Mouse (Mus musculus): ENCODE data around the gene Dab2.

The Dab2 gene

GRCm38 (mm10) chr15:6299554-6299953 is at the start of gene Dab2:
Dab2 (plus strand) TSS chr15:6299788.
- no peak for DNase-seq

GRCm38 (mm10) chr15:6253471-6253870 is 46.1 kb upstream of the Dab2 start:
- DNase-seq, result no peak

DNA sequence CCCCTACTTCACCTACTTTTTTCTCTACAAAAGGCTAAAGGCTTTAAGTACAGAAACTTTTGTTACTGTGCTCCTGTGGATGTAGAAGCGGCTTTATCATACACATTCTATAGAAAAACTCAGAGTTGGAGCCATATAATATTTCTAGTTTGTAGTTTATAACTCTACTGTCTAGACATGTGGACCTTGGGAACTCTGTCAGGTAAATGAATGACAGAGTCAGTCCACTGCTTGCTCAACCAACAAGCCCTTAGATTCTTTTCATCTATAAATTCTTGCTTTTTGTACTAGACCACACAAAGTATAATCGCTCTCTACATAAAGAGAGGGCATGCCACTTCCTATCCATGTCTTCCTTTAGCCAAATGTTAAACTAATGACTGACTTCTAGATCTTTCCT is 45.2 kb upstream of the Dab2 start:
- DNase-seq, result no peak

DNA sequence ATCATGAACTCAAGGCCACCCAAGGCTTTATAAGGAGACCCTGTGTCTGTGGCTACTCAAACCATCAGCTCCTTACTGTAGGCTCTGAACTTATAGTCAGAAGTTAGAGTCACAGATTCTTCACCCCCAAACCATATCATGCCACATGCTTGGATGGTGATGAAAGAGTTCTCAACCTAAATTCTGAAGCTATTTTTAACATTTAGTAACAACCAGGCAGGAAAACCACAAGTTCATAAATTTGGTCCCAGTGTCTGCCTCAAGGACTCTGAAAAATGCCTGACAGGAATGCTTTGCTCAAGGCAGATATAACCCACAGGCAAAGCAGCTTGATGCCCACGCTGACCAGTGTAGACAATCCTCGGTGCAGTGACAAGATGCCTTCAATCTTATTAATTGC is 42.5 kb upstream of the Dab2 start:
- no peak for DNase-seq

- DNase-seq, result no peak
These were observed 39.4 kb upstream of the Dab2 start for GRCm38 (mm10) chr15:6259957-6260740.

DNA sequence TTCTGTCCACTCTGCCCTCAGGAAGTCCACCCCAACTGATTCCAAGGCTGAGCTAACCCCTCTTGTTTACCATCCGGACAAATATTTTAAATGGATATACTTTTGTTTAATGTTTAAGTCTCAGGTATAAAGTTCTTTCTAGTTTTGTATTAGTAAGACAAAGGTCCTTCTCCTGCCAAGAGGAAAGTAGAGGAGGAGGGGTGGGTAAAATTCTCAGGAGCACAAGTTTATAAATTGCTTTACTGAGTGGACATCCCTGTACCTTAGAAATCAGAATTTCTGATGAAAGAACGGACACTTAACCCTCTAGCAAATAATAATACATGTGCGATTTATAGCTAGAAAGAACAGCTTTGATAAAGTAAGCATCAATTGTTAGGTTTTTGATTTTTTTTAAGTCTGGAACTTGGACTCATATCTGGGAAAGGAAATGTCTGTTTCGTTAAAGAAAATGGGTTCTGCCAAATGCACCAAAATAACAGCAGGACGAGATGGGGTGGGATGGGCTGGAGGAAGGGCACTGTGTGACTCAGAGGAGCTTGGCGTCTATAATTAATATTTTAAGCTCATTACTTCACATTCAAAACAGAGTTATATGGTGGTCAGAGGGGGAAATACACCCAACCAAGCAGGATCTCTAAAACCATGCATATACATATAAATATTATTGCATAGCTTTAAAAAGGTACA is 38.7 kb upstream of the Dab2 start:
- DNase-seq, result no peak

DNA sequence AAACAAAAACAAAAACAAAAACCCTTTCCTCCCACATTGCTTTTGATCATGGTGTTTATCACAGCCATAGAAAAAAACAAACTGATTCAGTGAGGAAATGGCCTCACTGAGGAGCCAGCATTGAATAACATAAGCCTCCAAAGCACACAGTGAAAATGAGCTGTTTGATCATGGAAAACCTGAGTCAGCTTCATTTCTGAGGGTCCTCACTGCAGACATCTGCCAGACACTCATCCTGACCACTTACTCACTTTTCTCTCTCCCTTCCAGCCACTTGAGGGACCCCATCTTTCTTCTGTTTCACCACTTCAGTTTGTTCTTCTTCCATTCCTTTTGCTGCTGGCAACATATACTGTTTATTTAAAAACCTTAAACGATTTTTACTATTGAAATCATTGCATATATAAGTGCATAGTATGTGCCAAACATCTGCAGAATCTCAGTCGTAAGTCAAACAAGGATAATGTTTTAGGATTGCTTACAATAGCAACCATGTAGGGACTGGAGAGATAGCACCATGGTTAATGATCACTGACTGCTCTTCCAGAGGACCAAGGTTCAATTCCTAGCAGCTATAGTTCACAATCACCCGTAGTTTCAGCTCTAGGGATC is 32.3 kb upstream of the Dab2 start:
- DNase-seq, result no peak

GRCm38 (mm10) chr15:6278606-6279468 is 20.8 kb upstream of the Dab2 start:
- DNase-seq, result peak; percentile 37

DNA sequence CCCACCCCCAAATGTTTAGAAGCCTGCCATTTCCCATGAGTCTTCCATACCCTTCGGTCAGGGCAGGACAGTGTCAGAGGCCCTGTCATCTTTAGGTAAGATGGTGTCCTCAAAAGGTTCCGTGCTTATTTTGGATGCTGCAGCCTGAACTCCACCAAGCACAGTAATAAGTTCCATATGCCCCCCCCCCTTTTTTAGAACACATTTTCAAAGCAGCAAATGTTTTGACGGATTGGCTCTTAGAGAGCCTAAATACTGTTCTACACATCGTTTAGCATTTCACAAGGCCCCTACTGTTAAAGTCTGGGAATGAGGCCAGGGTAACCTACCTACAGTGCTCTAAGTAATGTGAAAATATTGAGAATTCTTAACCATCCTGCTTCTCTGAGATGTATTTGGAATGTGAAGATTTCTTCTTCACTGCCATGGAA is 19.6 kb upstream of the Dab2 start:
- no peak for DNase-seq

- DNase-seq, result no peak
These were observed 16.3 kb upstream of the Dab2 start for GRCm38 (mm10) chr15:6283249-6283648.

- peak; percentile 48 for DNase-seq
These were observed 3.5 kb upstream of the Dab2 start for GRCm38 (mm10) chr15:6296071-6296470.

- DNase-seq, result no peak
These were observed 862 bp upstream of the Dab2 start for GRCm38 (mm10) chr15:6298726-6299125.

- no peak for DNase-seq
These were observed 2.6 kb downstream of the Dab2 start for GRCm38 (mm10) chr15:6302219-6302618.

DNA sequence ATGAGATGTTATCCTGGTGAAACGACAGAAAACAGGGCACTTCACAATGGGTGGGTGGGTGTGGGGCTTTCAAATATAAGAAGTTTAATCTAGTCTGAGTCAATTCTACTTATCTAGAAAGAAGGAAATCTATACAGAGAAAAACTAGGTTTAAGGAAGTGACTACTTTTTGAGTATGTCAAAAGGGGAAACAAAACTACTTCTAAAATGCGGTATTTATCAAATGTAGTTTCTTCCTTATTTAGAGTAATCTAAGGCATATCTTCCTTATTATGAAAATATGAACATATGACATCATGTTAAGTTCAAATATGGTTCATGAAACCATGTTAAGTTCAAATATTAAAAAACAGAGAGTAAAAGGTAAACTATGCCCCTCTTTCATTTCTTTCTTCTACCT is 4.2 kb downstream of the Dab2 start:
- DNase-seq, result no peak

DNA sequence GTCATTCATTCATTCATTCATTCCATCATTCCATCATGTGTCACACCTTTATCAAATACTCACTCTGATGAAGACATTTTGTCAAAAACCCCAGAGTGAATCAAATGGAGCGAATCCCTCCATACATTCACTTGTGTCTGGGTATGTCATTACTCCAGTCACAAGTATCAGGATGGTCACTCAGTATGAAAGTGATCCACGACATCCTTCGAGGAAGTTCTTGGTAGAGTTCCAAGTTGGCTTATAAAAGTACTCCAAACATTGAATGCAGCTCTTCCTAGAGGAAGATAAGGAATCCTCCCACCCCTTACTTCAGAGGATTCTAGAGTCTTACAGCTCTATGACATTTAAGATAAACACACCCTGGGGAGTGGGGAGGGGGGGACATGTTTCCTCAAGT is 10.0 kb downstream of the Dab2 start:
- no peak for DNase-seq

DNA sequence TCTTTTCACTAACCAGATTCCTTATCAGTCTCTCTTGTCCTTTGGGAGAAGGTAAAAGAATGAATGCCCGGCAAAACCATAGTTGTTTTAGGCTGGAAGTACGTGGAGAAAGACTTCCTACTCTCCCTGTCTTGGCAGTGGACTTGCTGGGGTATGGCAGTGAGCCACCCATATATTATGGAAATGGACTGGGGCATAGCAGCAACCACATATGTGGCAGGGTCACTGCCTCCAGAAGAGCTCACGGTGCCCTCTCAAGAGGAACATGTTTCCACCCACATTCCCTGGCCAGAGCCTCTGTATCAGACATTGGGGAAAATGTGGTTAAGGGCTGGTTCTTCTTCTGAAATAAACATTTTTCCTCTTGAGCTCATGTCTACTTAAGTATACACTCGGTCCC is 10.8 kb downstream of the Dab2 start:
- no peak for DNase-seq

GRCm38 (mm10) chr15:6312396-6312795 is 12.8 kb downstream of the Dab2 start:
- no peak for DNase-seq

DNA sequence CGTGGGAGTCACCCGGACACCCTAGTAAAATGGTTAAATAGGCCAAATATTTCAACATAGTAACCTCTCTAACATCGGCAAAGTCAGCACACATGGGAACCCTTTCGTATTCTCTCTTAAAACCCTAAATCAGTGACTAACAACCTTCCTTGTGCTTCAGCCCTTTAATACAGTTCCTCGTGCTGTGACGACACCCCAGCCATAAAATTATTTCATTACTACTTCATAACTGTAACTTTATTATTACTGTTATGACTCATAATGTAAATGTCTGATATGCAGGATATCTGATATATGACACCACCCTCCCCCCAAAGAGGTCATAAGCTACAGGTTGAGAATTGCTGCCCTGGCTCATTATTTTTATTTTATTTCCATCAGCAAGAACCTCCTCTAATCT is 19.8 kb downstream of the Dab2 start:
- DNase-seq, result no peak

DNA sequence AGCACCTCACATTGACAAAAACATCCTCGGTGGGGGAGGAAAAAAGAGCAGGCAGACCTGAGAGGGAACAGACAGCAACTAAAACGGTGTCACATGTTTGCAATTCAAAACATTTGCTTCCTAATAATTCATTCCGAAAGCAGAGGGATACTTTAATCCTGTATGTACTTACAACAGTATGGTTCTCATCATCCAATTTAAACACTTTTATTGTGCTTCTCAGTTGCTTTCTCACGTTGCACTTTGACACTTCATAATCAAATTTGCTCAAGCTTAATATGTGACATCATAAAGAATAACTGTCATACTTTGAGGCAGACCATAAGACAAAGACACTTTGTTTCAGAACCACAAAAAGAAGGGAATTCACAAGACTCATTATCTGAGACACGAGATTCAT is 20.9 kb downstream of the Dab2 start:
- no peak for DNase-seq

GRCm38 (mm10) chr15:6321263-6321662 is 21.7 kb downstream of the Dab2 start:
- DNase-seq, result no peak

DNA sequence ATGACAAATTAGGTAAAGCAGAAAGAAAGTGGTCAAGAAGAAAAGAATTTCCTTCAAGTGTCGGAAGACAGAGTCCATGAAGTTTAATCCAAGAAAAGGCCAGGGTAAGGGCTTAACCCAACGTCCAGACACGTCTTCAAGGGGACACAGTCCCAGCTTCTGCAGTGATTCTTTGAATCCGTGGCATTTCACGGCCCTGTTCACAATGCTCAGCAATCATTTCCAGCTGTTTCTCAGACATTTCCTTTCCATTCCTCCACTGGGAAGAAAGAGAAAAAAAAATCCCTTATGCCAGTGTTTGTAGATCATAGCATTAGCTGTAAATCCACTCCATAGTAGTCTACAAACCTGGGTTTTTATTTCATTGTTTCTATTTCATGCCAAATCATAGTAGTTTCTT is 22.7 kb downstream of the Dab2 start:
- no peak for DNase-seq

DNA sequence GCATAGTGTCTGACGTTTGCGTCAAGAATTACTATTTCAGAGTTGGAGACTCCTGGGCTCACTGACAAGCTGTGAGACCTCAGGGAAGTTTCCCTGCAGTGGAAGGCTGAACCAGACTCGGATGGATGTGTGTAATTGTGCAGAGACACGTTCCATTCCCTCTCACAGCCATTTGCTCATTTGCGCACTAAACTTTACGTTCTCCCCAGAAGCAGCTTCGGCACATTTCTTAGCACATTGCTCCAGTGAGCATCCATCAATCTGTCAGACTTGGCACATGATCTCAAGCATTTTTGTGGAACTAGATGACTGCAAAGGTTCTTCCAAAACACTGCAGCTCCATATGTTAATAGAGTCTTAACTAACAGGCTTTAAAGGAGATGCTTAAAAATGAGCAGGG is 24.0 kb downstream of the Dab2 start:
- no peak for DNase-seq

DNA sequence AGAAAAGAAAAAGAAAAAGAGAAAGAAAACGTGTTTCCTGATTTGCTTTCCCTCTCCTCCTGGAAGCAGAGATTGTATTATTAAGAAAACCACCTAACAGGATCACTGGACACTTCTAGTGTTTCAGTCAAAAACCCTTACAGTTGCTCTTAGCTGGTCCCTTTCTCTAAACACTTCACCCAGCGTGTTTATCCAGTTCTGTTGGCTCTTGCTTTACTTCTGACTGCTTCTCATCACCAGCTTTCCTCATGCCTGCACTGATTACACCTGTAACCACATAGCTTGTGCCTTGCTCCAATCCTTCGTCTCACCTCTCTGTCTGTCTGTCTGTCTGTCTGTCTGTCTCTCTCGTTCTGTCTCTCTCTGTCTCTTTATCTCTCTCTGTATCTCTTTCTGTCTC is 25.9 kb downstream of the Dab2 start:
- peak; percentile 23 for DNase-seq

Measured in lung, postnatal 36 days (tissue).